Mouse (Mus musculus): ENCODE data around the gene Ptbp1. TPM values are rescaled to one million over a fixed set of nuclear protein-coding genes. Genes with fewer than 3 reads are reported as not detected.

The Ptbp1 gene
- total and polyA plus RNA-seq, 3 experiments, result 43.9 to 51.8 (median 47.5) TPM

GRCm38 (mm10) chr10:79865801-79866295 is 11.6 kb downstream of the Ptbp1 start:
- peak; percentile 68 for TF ChIP-seq CTCF (IDR thresholded peaks at IDR 0.05)
- TF ChIP-seq EP300 (IDR thresholded peaks at IDR 0.05; ENCODE audit: insufficient read depth, low read depth, low read length), result no peak
- Histone ChIP-seq H3K4me3 (no peak overlapping the region), H3K27ac (no peak overlapping the region), H3K27me3 (ENCODE audit: control insufficient read depth, insufficient read depth, low read length) (no peaks in the 10 kb centered on the region), H3K36me3 (ENCODE audit: control insufficient read depth, insufficient read depth, low read length) (no peaks in the 10 kb centered on the region), H3K79me2 (replicated peaks; ENCODE audit: control insufficient read depth, insufficient read depth, low read length) (no peaks in the 10 kb centered on the region), H3K9ac (ENCODE audit: low read depth, low read length) (peak overlapping the region; percentile 16), H3K4me1 (ENCODE audit: control insufficient read depth, insufficient read depth, low read length) (no peaks in the 10 kb centered on the region; the same call in 1 of the 2 replicates)
- WGBS, result 23% methylated on average over 19 of the region's 19 CpGs
- intact Hi-C loops (cut with DNase I), result loop anchor here (5.0 kb wide), 1 partner anchor 34 kb away; no protein-coding TSS in a partner anchor
- DNase-seq, result peak; percentile 42 to 50

GRCm38 (mm10) chr10:79866601-79867000 is 12.4 kb downstream of the Ptbp1 start:
- Histone ChIP-seq H3K27me3 (ENCODE audit: control insufficient read depth, insufficient read depth, low read length) (no peaks in the 10 kb centered on the region), H3K4me3 (no peak overlapping the region), H3K4me1 (ENCODE audit: control insufficient read depth, insufficient read depth, low read length) (no peaks in the 10 kb centered on the region; the same call in 1 of the 2 replicates), H3K9ac (ENCODE audit: low read depth, low read length) (no peak overlapping the region), H3K27ac (no peak overlapping the region), H3K79me2 (replicated peaks; ENCODE audit: control insufficient read depth, insufficient read depth, low read length) (no peaks in the 10 kb centered on the region), H3K36me3 (ENCODE audit: control insufficient read depth, insufficient read depth, low read length) (no peaks in the 10 kb centered on the region)
- intact Hi-C loops (cut with DNase I), result loop anchor here (5.0 kb wide), 1 partner anchor 34 kb away; no protein-coding TSS in a partner anchor
- TF ChIP-seq CTCF (IDR thresholded peaks at IDR 0.05) (no peak), POLR2A (IDR thresholded peaks at IDR 0.05; ENCODE audit: insufficient read depth, low read depth, low read length) (no peak), EP300 (IDR thresholded peaks at IDR 0.05; ENCODE audit: insufficient read depth, low read depth, low read length) (no peak)
- no peak for DNase-seq
- 78% methylated on average over 11 of the region's 11 CpGs for WGBS

- no peaks in the 10 kb centered on the region for H3K79me2 ChIP-seq (replicated peaks; ENCODE audit: control insufficient read depth, insufficient read depth, low read length)
- intact Hi-C loops (cut with DNase I), result no loop called here
- no peak overlapping the region for H3K27ac ChIP-seq
- no peaks in the 10 kb centered on the region for H3K36me3 ChIP-seq (ENCODE audit: control insufficient read depth, insufficient read depth, low read length)
- DNase-seq, result no peak
- H3K4me3 ChIP-seq, result no peak overlapping the region
- WGBS, result 82% methylated on average over 8 of the region's 8 CpGs
- no peak overlapping the region for H3K9ac ChIP-seq (ENCODE audit: low read depth, low read length)
- TF ChIP-seq EP300 (IDR thresholded peaks at IDR 0.05; ENCODE audit: insufficient read depth, low read depth, low read length) (no peak), POLR2A (IDR thresholded peaks at IDR 0.05; ENCODE audit: insufficient read depth, low read depth, low read length) (no peak), CTCF (IDR thresholded peaks at IDR 0.05) (no peak)
- H3K4me1 ChIP-seq (ENCODE audit: control insufficient read depth, insufficient read depth, low read length), result peaks cover 1% of the 10 kb centered on the region; the same call in 1 of the 2 replicates
- peaks cover 4% of the 10 kb centered on the region; the same call in 1 of the 2 replicates for H3K27me3 ChIP-seq (ENCODE audit: control insufficient read depth, insufficient read depth, low read length)
Measured at GRCm38 (mm10) chr10:79871845-79872244, 17.6 kb downstream of the Ptbp1 start.

- Histone ChIP-seq H3K27ac (no peak overlapping the region), H3K9ac (ENCODE audit: low read depth, low read length) (no peak overlapping the region), H3K4me1 (ENCODE audit: control insufficient read depth, insufficient read depth, low read length) (peaks cover 6% of the 10 kb centered on the region; the same call in 1 of the 2 replicates), H3K79me2 (replicated peaks; ENCODE audit: control insufficient read depth, insufficient read depth, low read length) (no peaks in the 10 kb centered on the region), H3K4me3 (no peak overlapping the region), H3K27me3 (ENCODE audit: control insufficient read depth, insufficient read depth, low read length) (peaks cover 4% of the 10 kb centered on the region; the same call in 1 of the 2 replicates), H3K36me3 (ENCODE audit: control insufficient read depth, insufficient read depth, low read length) (no peaks in the 10 kb centered on the region)
- DNase-seq, result no peak
- WGBS, result 48% methylated on average over 3 of the region's 3 CpGs
- intact Hi-C loops (cut with DNase I), result no loop called here
- TF ChIP-seq POLR2A (IDR thresholded peaks at IDR 0.05; ENCODE audit: insufficient read depth, low read depth, low read length) (no peak), EP300 (IDR thresholded peaks at IDR 0.05; ENCODE audit: insufficient read depth, low read depth, low read length) (no peak), CTCF (IDR thresholded peaks at IDR 0.05) (no peak)
Measured at GRCm38 (mm10) chr10:79872862-79873261, 18.6 kb downstream of the Ptbp1 start.

- H3K79me2 ChIP-seq (replicated peaks; ENCODE audit: control insufficient read depth, insufficient read depth, low read length), result no peaks in the 10 kb centered on the region
- peaks cover 7% of the 10 kb centered on the region for H3K4me1 ChIP-seq (ENCODE audit: control insufficient read depth, insufficient read depth, low read length)
- intact Hi-C loops (cut with DNase I), result no loop called here
- H3K27me3 ChIP-seq (ENCODE audit: control insufficient read depth, insufficient read depth, low read length), result peaks cover 4% of the 10 kb centered on the region; the same call in 1 of the 2 replicates
- H3K27ac ChIP-seq, result no peak overlapping the region
- no peak overlapping the region for H3K9ac ChIP-seq (ENCODE audit: low read depth, low read length)
- H3K4me3 ChIP-seq, result no peak overlapping the region
- TF ChIP-seq EP300 (IDR thresholded peaks at IDR 0.05; ENCODE audit: insufficient read depth, low read depth, low read length) (no peak), CTCF (IDR thresholded peaks at IDR 0.05) (no peak), POLR2A (IDR thresholded peaks at IDR 0.05; ENCODE audit: insufficient read depth, low read depth, low read length) (no peak)
- no peaks in the 10 kb centered on the region for H3K36me3 ChIP-seq (ENCODE audit: control insufficient read depth, insufficient read depth, low read length)
- WGBS, result 21% methylated on average over 6 of the region's 6 CpGs
- no peak for DNase-seq
Measured at GRCm38 (mm10) chr10:79873313-79873712, 19.1 kb downstream of the Ptbp1 start.

- H3K79me2 ChIP-seq (replicated peaks; ENCODE audit: control insufficient read depth, insufficient read depth, low read length), result no peaks in the 10 kb centered on the region
- H3K27me3 ChIP-seq (ENCODE audit: control insufficient read depth, insufficient read depth, low read length), result peaks cover 4% of the 10 kb centered on the region; the same call in 1 of the 2 replicates
- peak overlapping the region; percentile 69; the same call in 1 of the 2 replicates for H3K9ac ChIP-seq (ENCODE audit: low read depth, low read length)
- no peak overlapping the region for H3K27ac ChIP-seq
- intact Hi-C loops (cut with DNase I), result no loop called here
- H3K4me1 ChIP-seq (ENCODE audit: control insufficient read depth, insufficient read depth, low read length), result peaks cover 7% of the 10 kb centered on the region
- TF ChIP-seq CTCF (IDR thresholded peaks at IDR 0.05), result no peak
- no peak for TF ChIP-seq EP300 (IDR thresholded peaks at IDR 0.05; ENCODE audit: insufficient read depth, low read depth, low read length)
- no peak for TF ChIP-seq POLR2A (IDR thresholded peaks at IDR 0.05; ENCODE audit: insufficient read depth, low read depth, low read length)
- H3K4me3 ChIP-seq, result peak overlapping the region; percentile 52
- H3K36me3 ChIP-seq (ENCODE audit: control insufficient read depth, insufficient read depth, low read length), result no peaks in the 10 kb centered on the region
- DNase-seq, result no peak
- 5% methylated on average over 26 of the region's 26 CpGs for WGBS
Measured at GRCm38 (mm10) chr10:79873715-79874289, 19.6 kb downstream of the Ptbp1 start.

All from heart, adult 2 months (tissue).